Mouse (Mus musculus): Measurements from ENCODE around the gene Pla2g3. TPM values are rescaled to one million over a fixed set of nuclear protein-coding genes. Genes with fewer than 3 reads are reported as not detected.

The Pla2g3 gene
- total RNA-seq, 1 experiment = not detected

- no peak for DNase-seq (ENCODE audit: low read depth, low spot score)
- no peak overlapping the region for H3K27ac ChIP-seq (ENCODE audit: insufficient read depth, low read depth, low read length, poor library complexity, severe bottlenecking)
- no peak overlapping the region for H3K9ac ChIP-seq (ENCODE audit: insufficient read depth, low read depth, low read length, poor library complexity, severe bottlenecking)
- no peak overlapping the region for H3K4me3 ChIP-seq (ENCODE audit: insufficient read depth in 1 of 2, low read depth in 1 of 2, low read length in 2 of 2, poor library complexity in 1 of 2, severe bottlenecking in 1 of 2)
- no peaks in the 10 kb centered on the region for H3K9me3 ChIP-seq (ENCODE audit: control insufficient read depth, insufficient read depth, low read depth, low read length)
- H3K36me3 ChIP-seq (ENCODE audit: control insufficient read depth, insufficient read depth, low read length, poor library complexity, severe bottlenecking) = no peaks in the 10 kb centered on the region
- TF ChIP-seq HCFC1 (IDR thresholded peaks at IDR 0.05; ENCODE audit: borderline replicate concordance, insufficient read depth, low read length) (no peak), MAFK (IDR thresholded peaks at IDR 0.05; ENCODE audit: insufficient read depth, low read depth, low read length) (no peak), ZC3H11A (IDR thresholded peaks at IDR 0.05; ENCODE audit: borderline replicate concordance, low read depth, low read length) (no peak), CHD2 (IDR thresholded peaks at IDR 0.05; ENCODE audit: low read depth, low read length) (no peak), ZNF384 (IDR thresholded peaks at IDR 0.05; ENCODE audit: low read depth, low read length) (no peak)
- in situ Hi-C loops (cut with MboI; ENCODE audit: low sequenced_read_pairs in 2 of 2, unreplicated experiment in 2 of 2) = no loop called here
- peaks cover 0 to 2% of the 10 kb centered on the region in 2 experiments; a peak in 1 of 4 replicates for H3K4me1 ChIP-seq (ENCODE audit: control insufficient read depth in 2 of 2, insufficient read depth in 2 of 2, low read length in 2 of 2, poor library complexity in 1 of 2)
Measured at GRCm38 (mm10) chr11:3471448-3471850, 16.6 kb upstream of the Pla2g3 start.

DNA sequence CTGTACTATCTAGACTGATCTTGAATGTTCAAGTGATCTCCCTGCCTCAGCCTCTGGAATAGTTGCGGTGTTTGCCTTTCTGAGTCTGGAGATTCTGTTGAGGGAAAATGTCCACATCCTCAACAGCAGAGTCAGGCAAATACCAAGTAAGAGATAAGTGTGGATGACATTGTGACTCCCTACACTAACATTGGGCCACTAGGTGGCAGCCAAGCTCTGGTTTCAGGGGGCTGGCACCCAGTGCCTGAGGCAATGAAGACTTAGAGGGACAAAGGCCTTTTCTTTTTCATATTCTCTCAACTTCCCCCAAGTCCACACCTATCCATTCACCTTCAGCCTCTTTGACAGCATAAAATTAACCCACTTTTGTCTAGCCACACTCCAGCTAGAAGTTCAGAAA, 15.6 kb upstream of the Pla2g3 start:
- H3K9ac ChIP-seq (ENCODE audit: insufficient read depth, low read depth, low read length, poor library complexity, severe bottlenecking) = no peak overlapping the region
- DNase-seq (ENCODE audit: low read depth, low spot score) = peak; percentile 93
- in situ Hi-C loops (cut with MboI; ENCODE audit: low sequenced_read_pairs in 2 of 2, unreplicated experiment in 2 of 2) = no loop called here
- no peak overlapping the region for H3K27ac ChIP-seq (ENCODE audit: insufficient read depth, low read depth, low read length, poor library complexity, severe bottlenecking)
- H3K9me3 ChIP-seq (ENCODE audit: control insufficient read depth, insufficient read depth, low read depth, low read length) = no peaks in the 10 kb centered on the region
- no peaks in the 10 kb centered on the region for H3K36me3 ChIP-seq (ENCODE audit: control insufficient read depth, insufficient read depth, low read length, poor library complexity, severe bottlenecking)
- TF ChIP-seq HCFC1 (IDR thresholded peaks at IDR 0.05; ENCODE audit: borderline replicate concordance, insufficient read depth, low read length) (no peak), MAFK (IDR thresholded peaks at IDR 0.05; ENCODE audit: insufficient read depth, low read depth, low read length) (no peak), ZC3H11A (IDR thresholded peaks at IDR 0.05; ENCODE audit: borderline replicate concordance, low read depth, low read length) (peak; percentile 85; the same call in 1 of the 2 replicates)
- H3K4me3 ChIP-seq (ENCODE audit: insufficient read depth in 1 of 2, low read depth in 1 of 2, low read length in 2 of 2, poor library complexity in 1 of 2, severe bottlenecking in 1 of 2) = no peak overlapping the region
- H3K4me1 ChIP-seq (ENCODE audit: control insufficient read depth in 2 of 2, insufficient read depth in 2 of 2, low read length in 2 of 2, poor library complexity in 1 of 2) = peaks cover 0 to 2% of the 10 kb centered on the region in 2 experiments; a peak in 1 of 4 replicates

DNA sequence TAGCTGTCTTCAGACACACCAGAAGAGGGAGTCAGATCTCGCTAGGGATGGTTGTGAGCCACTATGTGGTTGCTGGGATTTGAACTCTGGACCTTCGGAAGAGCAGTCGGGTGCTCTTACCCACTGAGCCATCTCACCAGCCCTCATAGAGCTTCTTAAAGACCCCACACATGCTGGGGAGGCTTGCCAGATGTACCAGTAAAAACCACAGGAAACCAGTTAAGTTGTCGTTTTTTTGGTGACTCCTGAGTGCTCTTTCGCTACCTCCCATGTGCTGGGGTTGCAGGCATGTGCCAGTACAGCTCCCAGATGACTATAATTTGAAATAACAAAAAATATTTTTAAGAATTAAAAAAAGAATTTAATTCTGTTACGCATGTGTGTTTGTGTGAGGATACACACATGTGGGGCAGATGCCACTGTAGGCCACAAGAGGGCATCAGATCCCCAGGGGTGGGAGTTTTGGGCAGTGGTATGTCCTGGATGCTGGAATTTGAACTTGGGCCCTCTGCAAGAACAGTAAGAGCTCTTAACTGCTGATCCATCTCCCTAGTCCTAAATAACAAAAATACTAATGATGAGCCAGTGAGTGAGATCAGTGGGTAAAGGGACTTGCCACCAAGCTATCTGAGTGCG, 13.5 kb upstream of the Pla2g3 start:
- Histone ChIP-seq H3K9me3 (ENCODE audit: control insufficient read depth, insufficient read depth, low read depth, low read length) (no peaks in the 10 kb centered on the region), H3K4me1 (ENCODE audit: control insufficient read depth in 2 of 2, insufficient read depth in 2 of 2, low read length in 2 of 2, poor library complexity in 1 of 2) (peaks cover 0 to 2% of the 10 kb centered on the region in 2 experiments; a peak in 1 of 4 replicates), H3K4me3 (ENCODE audit: insufficient read depth in 1 of 2, low read depth in 1 of 2, low read length in 2 of 2, poor library complexity in 1 of 2, severe bottlenecking in 1 of 2) (no peak overlapping the region), H3K36me3 (ENCODE audit: control insufficient read depth, insufficient read depth, low read length, poor library complexity, severe bottlenecking) (no peaks in the 10 kb centered on the region), H3K27ac (ENCODE audit: insufficient read depth, low read depth, low read length, poor library complexity, severe bottlenecking) (no peak overlapping the region), H3K9ac (ENCODE audit: insufficient read depth, low read depth, low read length, poor library complexity, severe bottlenecking) (no peak overlapping the region)
- no peak for DNase-seq (ENCODE audit: low read depth, low spot score)
- in situ Hi-C loops (cut with MboI; ENCODE audit: low sequenced_read_pairs in 2 of 2, unreplicated experiment in 2 of 2) = no loop called here
- TF ChIP-seq HCFC1 (IDR thresholded peaks at IDR 0.05; ENCODE audit: borderline replicate concordance, insufficient read depth, low read length) = no peak
- TF ChIP-seq ZC3H11A (IDR thresholded peaks at IDR 0.05; ENCODE audit: borderline replicate concordance, low read depth, low read length) = peak; percentile 88
- 0 out of 2 replicates have a peak, but pooled peaks have one; percentile 3 for TF ChIP-seq ZNF384 (IDR thresholded peaks at IDR 0.05; ENCODE audit: low read depth, low read length)
- no peak for TF ChIP-seq CHD2 (IDR thresholded peaks at IDR 0.05; ENCODE audit: low read depth, low read length)
- TF ChIP-seq MAFK (IDR thresholded peaks at IDR 0.05; ENCODE audit: insufficient read depth, low read depth, low read length) = no peak

DNA sequence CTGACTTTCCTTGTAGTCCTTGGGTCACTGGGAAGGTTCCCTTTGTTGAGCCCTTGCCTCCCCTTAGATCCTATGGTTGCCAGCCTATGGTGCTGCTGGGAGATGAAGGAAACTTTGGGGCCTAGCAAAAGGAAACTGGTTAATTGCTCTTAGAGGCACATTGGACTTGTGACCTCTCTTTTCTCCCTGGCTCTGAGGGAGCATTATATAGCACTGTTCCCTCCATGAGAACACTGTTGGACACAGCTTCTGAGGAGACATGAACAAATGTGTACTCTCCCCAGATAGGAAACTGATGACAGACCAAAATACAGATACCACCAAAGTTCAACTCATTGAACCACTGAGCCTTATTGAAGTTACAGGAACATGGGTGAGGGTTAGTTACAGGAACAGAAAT, 12.6 kb upstream of the Pla2g3 start:
- no peaks in the 10 kb centered on the region for H3K9me3 ChIP-seq (ENCODE audit: control insufficient read depth, insufficient read depth, low read depth, low read length)
- H3K36me3 ChIP-seq (ENCODE audit: control insufficient read depth, insufficient read depth, low read length, poor library complexity, severe bottlenecking) = no peaks in the 10 kb centered on the region
- DNase-seq (ENCODE audit: low read depth, low spot score) = no peak
- H3K9ac ChIP-seq (ENCODE audit: insufficient read depth, low read depth, low read length, poor library complexity, severe bottlenecking) = no peak overlapping the region
- in situ Hi-C loops (cut with MboI; ENCODE audit: low sequenced_read_pairs in 2 of 2, unreplicated experiment in 2 of 2) = no loop called here
- TF ChIP-seq HCFC1 (IDR thresholded peaks at IDR 0.05; ENCODE audit: borderline replicate concordance, insufficient read depth, low read length) = no peak
- no peak for TF ChIP-seq CHD2 (IDR thresholded peaks at IDR 0.05; ENCODE audit: low read depth, low read length)
- TF ChIP-seq MAFK (IDR thresholded peaks at IDR 0.05; ENCODE audit: insufficient read depth, low read depth, low read length) = no peak
- no peak for TF ChIP-seq ZC3H11A (IDR thresholded peaks at IDR 0.05; ENCODE audit: borderline replicate concordance, low read depth, low read length)
- TF ChIP-seq ZNF384 (IDR thresholded peaks at IDR 0.05; ENCODE audit: low read depth, low read length) = no peak
- no peak overlapping the region for H3K4me3 ChIP-seq (ENCODE audit: insufficient read depth in 1 of 2, low read depth in 1 of 2, low read length in 2 of 2, poor library complexity in 1 of 2, severe bottlenecking in 1 of 2)
- H3K4me1 ChIP-seq (ENCODE audit: control insufficient read depth in 2 of 2, insufficient read depth in 2 of 2, low read length in 2 of 2, poor library complexity in 1 of 2) = peaks cover 0 to 2% of the 10 kb centered on the region in 2 experiments; a peak in 1 of 4 replicates
- no peak overlapping the region for H3K27ac ChIP-seq (ENCODE audit: insufficient read depth, low read depth, low read length, poor library complexity, severe bottlenecking)

Measured in ES-E14 (cell line).